Mouse (Mus musculus) hindlimb bud, embryonic 11.5 days (tissue): ENCODE results near the gene Gm10642.

ENCODE experiments used
- DNase-seq: peaks from one replicate; pipeline ENCODE4 v3.0.0-alpha.2; 2012; ENCODE audit warnings: low read depth, low spot score; ENCODE audit errors: extremely low spot score

Gm10642 gene

DNA sequence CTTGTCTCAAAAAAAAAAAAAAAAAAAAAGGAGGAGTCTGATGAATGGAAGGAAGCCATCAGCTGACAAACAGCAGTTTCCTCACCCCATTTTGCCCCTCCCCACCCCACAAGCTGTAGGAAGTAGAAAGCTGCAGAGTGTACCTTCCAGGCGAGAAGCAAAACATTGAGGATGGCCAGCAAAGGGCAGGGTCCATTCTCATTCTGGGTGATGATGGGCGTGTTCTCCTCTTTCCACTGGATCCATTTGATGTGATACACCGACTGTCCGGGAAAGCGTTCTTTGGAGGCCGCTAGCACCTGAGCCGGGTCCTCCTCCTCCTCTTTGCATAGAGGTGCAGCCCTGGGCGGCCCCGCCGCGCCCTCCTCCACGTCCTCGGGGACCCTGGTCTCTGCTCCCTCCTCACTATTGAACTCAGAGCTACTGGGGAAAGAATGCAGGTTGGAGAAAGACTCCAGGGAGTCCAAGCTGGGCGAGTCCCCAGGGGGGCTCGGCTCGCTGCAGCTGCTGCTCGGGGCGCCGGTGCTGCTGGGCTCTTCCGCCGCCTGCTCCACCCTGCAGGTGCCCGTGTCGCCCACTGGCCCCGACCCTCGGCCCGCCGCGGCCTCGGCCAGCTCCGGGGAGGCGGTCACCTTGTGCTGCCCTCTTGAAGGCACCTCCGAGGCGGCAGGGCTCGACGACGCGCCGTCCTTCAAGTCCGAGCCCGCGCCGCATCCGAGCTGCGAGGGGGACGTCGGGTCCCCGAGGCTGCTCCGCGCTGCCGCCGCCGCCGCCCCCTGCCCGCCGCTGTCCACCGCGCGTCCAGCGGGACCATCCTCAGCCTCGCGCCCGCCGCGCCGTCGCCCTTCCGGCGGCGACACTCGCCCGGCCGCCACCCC, at the start of gene Gm10642:
TSS of gene Gm10642 (plus strand) at position 122 of the 878 bp plus-strand sequence.
- DNase-seq = no peak

DNA sequence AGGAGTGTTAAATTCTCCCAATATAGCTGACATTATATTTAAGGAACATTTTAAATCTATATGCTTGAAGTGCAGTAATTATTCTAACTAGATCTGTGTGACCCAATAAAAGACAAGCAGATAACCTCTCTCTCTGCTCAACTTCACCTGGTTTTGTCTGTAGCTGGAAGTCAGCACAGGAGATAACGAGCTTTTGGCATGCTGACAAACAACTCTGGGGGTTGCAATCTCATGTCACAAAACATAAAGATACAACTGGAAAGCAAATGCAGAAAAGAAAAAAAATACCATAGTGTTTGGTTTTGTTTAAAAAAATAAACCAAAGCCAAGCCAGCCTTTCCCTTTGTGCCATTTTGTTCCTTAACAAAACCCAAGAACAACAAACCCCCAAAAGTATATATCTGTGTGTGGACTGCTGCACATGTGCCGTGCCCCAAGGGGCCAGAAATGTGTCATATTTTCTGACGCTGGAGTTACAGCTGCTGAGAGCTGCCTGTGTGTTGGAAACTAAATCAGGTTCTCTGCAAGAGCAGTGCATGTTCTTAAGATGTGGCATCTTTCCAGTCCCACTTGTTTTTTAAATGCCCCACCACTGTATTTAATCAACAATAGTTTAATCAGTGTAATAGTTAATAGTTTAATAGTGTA, 44.9 kb upstream of the Gm10642 start:
- DNase-seq = no peak

DNA sequence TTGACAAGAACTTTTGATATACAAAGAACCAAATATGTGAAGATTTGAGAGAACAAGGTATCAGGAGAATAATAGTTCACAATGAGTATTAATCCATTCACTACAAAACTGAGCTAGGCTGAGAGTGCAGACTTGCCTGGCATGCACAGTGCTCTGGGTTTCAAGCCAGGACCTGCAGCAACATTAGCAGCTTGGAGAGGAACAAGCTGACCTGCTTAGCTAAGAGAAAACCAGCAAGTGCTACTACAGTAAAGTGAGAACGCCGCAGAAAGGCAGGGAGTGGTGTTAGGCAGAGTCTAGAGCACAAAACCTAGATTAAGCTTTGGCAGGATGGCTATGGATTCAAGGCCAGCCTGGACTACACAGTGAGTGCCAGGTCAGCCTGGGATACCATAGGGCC, 26.3 kb upstream of the Gm10642 start:
- DNase-seq = no peak

DNA sequence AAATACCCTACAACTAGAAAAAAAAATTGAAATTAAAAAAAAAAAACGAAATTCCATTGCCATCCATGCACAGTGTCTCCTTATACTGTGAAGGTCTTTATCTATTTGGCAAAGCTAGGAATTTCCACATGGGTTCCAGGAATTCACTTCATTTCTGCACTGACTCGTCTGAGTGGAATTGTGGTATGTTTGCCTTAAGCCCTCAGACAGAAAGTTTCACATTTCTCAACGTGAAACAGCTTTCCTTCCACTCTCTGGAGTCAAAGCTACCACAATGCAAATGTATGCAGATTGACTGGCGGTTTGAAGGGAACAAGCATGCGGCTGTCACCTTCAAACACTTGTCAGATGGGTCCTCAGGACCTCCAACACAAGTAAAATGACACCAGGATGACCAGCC, 24.4 kb upstream of the Gm10642 start:
- no peak for DNase-seq

DNA sequence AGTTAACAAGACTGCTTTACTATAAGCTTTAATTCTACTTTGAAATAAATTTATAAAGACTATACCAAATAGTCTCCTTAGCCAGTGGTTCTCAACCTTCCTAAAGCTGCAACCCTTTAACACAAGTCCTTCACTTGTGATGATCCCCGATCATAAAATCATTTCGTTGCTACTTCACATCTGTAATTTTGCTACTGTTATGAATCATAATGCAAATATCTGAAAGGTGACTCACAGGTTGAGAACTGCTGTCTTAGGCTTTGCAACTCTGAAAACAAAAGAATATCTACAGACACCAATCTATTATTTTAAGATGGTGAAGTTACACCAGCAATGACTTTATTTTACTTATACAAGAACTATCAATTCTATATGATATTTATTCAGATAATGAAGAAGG, 19.3 kb upstream of the Gm10642 start:
- no peak for DNase-seq

DNA sequence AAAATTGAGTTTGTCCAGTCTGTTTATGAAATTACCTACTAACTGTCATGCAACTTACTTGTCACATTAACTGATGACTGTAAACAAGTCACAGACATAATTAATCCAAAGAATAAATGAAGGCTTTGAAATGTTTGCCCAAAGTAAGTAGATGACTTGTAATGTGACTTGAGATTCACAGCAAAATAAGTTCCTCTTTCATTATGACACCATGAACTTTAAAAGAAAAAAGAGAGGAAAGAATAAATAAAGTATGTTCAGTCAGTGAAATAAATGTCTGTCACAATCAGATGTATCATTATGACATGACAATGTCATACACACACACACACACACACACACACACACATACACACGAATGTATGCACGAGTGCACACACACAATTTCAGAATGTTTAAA, 5.8 kb upstream of the Gm10642 start:
- DNase-seq = no peak

DNA sequence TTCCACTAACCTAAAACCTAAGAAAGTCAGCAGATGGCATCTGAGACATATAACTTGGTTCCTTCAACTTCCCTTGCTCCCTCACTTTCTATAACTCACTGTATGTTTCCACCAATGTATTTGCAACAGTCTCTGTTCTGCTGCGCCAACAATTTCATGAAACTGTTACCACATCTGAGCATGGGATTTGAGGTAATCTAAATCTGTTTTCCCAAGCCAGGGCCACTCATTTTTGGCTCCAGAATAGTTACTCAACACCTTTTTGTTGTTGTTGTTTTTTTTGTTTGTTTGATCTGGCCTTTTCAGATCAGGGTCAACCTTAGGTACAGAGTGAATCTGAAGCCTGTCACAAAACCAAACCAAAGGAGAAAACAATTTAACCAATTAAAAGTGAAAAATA, 5.1 kb upstream of the Gm10642 start:
- DNase-seq = no peak

DNA sequence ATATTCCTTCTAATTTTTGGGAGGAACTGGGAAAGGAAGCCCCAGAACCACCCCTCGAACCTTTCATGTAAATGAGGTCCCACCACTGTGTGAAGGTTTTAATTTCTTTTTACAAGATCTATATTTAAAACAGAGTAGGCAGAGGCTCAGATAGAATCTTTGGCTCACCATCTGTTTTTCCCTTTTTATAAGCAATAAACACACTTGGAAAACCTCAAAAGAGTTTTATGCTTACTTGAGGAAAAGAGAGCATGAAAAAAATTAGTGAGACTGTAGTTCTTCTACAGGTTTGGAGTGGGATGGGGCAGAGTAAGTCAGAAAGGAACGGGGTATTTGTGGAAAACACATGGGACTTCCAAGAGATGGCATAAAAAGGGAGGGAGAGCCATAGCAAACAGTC, 3.8 kb upstream of the Gm10642 start:
- DNase-seq = no peak

DNA sequence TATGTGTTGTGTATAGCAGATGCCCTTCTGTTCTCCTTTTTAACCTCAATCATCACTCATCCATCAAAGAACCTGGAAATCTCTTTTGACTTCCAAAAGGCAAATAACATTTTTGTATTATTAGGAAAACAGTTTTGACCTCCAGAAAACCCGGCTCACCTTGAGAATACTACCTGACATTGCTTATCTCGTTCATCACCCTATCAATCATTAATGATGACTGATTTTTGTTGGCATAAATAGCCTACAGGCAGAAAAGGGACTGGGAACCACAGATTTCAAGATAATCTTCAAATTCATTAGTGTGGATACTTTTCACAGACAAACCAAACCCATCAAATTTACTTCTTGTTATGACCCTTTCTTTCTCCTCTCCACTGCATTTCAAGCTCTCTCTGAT, 2.2 kb upstream of the Gm10642 start:
- no peak for DNase-seq

DNA sequence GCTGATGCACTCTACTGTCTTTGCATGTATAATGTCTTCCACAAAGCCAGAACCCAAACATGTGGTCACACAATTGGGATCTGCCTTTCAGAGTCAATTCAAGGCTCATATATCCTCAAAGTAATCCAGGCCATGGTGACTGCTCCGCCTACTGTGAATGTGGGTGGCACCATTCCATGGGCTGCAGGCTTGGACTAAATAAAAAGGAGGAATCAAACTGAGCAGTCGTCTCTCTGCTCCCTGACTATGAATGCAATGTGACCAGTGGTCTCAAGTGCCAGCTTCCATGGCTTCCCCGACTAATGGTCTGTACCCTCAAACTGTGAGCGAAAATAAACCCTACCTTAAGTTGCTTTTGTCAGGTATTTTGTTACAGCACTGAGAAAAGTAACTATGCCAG, 1.6 kb upstream of the Gm10642 start:
- DNase-seq = no peak

DNA sequence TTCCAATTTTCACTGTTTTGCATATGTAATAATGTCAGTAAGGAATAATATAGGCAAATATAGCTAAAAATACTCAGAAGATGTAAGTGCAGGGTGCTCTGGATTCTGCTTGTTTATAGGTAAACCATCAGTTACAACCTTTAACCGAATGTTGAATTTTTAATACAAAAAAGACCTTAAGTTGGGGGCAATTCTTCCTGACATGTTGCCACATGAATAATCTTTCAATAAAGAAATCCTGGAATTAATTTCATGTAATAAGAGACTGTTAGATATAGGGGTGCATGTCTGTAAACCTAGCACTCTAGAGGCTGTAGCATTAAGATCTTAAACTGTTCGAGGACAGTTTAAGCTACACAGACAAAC, 304 bp upstream of the Gm10642 start:
- no peak for DNase-seq

DNA sequence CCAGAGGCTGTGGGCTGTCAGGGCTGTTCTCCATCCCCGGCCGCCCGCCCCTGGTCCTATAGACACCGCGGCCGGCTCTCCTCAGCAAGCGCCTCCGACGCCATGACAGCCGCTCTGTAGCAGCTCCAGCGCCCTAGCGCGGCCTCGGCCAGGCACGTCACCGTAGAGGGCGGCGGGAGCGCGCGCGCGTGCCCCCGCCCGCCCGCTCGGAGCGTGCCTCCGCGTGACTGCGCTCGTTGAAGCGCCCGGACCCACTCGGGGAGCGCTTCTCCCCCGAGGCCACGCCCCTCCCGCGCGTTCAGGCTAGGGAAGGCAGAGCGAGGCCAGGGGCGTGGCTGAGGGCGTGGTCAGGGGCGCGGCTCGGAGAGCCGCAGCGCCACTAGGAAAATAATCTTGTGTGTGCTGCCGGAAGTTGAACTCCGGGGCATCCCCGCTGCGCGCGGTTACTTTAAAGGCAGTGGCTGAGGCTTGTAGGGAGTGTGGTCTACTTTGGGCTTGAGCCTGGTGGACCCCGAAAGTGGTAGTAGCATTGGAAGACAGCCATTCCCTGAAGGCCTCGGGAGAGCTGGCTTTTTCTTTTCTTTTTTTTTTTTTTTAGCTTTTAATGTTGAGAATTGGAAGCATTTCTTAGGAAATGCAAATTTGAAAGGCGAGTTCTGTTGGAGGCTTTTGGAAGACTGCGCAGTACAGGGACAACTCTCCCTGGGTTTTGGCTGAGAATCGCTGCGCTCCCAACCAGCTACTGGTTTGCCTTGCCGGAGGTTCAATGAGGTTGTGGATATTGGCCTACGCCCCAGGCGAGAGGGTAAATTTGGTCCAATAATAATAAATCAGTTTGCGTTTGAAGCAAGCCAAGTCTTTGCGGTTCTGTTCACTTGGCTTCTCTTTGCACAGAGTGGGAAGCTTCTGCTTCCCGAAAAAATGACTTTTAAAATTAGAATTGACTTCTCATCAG, 1.2 kb downstream of the Gm10642 start, which contains the start of gene Mindy2:
TSS of gene Mindy2 (minus strand) at position 162 of the 955 bp plus-strand sequence.
- DNase-seq = peak; percentile 58

DNA sequence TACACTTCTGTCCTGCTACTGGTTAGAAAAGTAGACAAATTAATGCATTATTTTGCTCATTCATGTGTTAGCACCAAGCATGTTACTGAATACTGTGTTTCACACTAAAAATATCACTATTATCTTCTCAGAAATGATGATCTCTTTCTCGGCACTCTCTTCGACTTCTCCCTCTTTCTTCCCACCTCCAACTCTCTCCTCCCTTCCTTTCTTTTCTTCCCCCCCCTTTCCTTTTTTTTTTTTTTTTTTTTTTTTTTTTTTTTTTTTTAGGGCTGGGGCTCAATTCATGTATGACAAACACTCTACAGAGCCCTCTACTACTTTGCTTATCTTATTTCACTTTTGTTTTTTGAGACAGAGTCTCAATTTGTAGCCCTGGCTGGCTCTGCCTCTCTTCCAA, 2.2 kb downstream of the Gm10642 start:
- DNase-seq = no peak

DNA sequence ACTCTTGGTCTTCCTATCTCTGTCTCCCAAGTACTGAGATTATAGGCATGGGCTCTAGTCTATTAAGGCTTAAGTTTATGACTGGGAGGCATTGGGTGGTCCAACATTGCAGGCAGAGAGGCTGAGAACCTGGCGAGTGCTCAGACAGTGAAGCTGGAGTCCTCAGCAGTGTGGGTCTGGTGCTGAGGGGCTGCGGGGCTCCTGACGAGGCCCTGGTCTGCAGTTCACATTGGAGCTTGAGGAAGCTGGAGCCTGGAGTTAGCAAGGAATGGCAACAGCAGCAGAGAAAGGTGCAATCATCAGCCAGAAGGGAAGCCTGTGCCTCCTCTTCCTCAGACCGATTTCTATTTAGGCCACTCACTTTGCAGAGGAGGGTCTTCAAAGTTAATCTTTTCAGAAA, 8.8 kb downstream of the Gm10642 start:
- DNase-seq = no peak

DNA sequence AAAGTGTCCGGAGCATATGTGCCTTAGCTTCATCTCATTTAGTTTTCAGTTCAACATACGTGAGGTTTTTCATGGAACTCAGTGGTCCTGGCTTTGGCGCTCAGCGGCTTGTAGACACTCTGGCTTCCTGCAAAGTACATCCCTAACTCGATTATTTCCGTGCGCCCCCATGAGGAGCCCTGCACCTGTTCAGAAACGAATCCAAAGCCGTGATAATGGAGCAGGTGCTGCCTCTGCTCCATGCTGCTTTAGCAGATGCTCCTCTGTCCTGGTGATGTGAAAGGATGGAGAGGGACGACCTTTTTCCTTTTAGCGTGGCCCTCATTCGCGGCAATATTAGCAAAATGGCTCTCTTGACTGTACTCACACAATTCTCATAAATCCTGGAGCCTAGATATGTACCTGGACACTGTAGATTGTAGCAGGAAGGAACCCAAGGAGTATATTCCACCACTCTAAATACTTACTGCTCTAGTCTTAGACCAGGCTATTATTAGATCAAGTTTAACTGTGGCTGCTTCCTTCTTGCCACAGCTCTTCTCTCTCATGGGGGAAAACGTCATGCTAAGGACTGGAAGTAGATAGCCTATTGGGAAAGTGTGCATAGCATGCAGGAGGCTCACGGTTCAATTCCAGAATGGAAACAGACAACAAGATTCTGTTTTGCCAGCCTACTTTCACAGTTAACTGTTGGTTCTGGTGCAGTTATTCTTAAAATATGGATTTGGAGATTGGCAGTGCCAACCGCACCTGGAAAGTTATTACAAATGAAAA, 9.5 kb downstream of the Gm10642 start:
- DNase-seq = no peak

DNA sequence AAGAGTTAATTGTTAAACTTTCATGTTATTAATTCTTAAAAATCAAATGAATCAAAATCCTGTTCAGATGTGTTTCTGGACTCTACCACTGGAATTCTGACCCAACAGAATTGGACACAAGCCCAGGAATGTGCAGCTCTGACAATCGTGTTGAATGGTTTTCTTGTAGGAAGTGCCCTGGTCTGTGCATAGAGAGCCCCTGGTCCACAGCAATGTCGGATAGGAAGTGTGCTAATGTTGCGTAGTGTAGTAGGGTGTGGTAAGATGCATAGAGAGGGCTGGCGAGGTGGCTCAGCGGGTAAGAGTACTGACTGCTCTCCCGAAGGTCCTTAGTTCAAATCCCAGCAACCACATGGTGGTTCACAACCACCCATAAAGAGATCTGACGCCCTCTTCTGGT, 10.8 kb downstream of the Gm10642 start:
- DNase-seq = no peak

DNA sequence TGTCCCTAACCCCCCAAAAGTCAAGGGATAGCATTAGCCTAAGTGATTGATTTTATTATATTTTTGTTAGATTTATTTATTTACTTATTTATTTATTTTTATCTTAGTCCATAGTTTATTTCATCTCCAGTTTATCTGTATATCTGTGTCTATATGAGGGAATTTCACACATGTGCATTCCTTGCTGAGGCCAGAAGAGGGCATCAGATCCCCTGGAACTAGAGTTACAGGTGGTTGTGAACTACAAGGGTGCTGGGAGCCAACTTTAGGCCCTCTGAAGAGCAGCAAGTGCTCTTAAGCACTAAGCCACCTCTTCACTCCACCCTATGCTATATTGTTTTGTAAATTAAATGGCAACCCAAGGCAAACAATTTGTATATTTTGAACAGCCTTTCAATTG, 12.0 kb downstream of the Gm10642 start:
- no peak for DNase-seq

DNA sequence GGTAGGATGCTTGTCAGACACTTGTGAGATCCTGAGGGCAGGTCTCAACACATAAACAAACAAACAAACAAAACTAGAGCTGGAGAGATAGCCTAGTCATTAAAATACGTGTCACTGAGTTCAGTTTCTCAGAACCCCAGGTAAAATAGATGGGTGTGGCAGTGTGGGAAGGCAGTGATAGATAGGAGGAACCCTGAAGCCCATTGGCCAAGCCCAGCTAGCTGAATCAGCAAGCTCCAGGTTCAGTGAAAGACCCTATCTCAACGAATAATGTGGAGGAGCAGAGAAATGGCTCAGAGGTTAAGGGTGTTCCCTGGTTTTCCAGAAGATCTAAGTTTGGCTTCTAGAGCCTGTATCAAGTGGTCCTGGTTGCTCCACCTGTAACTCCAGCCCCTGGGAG, 13.1 kb downstream of the Gm10642 start:
- DNase-seq = no peak

DNA sequence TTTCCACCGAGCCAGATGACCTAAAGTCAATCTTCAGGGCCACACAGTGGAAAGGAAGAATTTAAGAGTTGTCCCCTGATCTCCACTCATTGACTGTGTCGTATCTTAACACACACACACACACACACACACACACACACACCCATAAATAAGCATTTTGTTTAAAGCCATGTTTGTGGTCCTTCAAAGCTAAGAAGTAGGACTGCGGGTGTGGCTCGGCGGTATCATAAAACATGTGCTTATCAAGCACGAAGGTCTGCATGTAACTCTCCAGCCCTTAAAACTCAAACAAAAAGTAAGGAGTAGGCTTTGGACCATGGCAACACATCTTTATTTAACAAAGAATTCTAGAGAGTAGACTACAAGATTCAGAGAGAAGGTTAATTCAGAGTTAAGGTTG, 14.3 kb downstream of the Gm10642 start:
- DNase-seq = no peak

DNA sequence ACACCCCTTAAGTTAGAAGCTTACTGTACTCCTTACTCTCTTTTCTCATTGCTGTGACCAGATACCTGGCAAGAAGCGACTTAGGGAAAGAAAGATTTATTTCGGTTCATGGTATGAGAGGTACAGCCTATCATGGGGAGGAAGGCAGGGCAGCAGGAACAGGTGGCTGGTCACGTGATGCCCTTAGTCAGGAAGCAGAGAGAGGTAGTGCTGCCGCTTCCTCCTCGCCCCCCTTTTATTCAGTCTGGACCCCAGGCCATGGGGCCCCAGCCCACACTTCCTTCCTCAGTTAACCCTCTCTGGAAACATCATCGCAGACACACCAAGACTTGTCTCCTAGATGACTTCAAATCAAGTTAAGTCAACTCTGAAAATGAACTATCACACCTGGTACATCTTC, 15.2 kb downstream of the Gm10642 start:
- DNase-seq = no peak
